ENCODE assay signal across 26 mouse cellular contexts in genomic region chr14:20084335-20084734, GRCm38 (mm10). TPM values are rescaled to one million over a fixed set of nuclear protein-coding genes. Genes with fewer than 3 reads are reported as not detected.
DNase-seq lines count a peak whose midpoint lies in the region; ATAC-seq and TF ChIP-seq lines count a peak whose summit lies in the region.
"Had no signal": no experiment of that assay in that cellular context is flagged by ENCODE, and none has a peak within 500 bp of the region (broad histone marks: within the 10 kb centered on the region; RNA-seq: fewer than 3 reads in every experiment).

No protein-coding gene starts in this region.

- peaks cover 20% of the 10 kb centered on the region for H3K4me1 ChIP-seq in kidney, postnatal 0 days (replicated peaks; ENCODE audit: insufficient read depth, low read length)
- H3K4me1 ChIP-seq in kidney, adult 2 months (ENCODE audit: control insufficient read depth, insufficient read depth, low read length), result peaks cover 15% of the 10 kb centered on the region; the same call in 1 of the 2 replicates
- H3K4me1 ChIP-seq in testis, adult 2 months (ENCODE audit: control insufficient read depth, insufficient read depth, low read length), result peaks cover 3% of the 10 kb centered on the region
- peaks cover 0 to 10% of the 10 kb centered on the region in 2 experiments; a peak in 3 of 4 replicates for H3K4me1 ChIP-seq in MEL (ENCODE audit: control insufficient read depth in 1 of 2, insufficient read depth in 2 of 2, low read length in 2 of 2)

- peak; percentile 19; the same call in 1 of the 2 replicates for TF ChIP-seq CTCF in kidney, postnatal 0 days (IDR thresholded peaks at IDR 0.05; ENCODE audit: low read depth)
- no peak for TF ChIP-seq CTCF in kidney, adult 2 months (conservative IDR thresholded peaks at IDR 0.05; ENCODE audit: insufficient read depth, insufficient read length, low read depth, low read length)
- no peak for TF ChIP-seq CTCF in testis, adult 2 months (IDR thresholded peaks at IDR 0.05; ENCODE audit: control insufficient read depth, insufficient read depth, insufficient replicate concordance, low read depth, low read length)
- no peak for TF ChIP-seq CTCF in MEL (IDR thresholded peaks at IDR 0.05 in 2 of 3, conservative IDR thresholded peaks at IDR 0.05 in 1 of 3; ENCODE audit: control insufficient read depth in 1 of 3, insufficient read depth in 1 of 3, low read depth in 2 of 3, low read length in 3 of 3, poor library complexity in 1 of 3, severe bottlenecking in 1 of 3)

- H3K4me3 ChIP-seq in kidney, postnatal 0 days (replicated peaks; ENCODE audit: low read depth, low read length), result no peak overlapping the region
- H3K4me3 ChIP-seq in kidney, adult 2 months (ENCODE audit: insufficient read depth, low read depth, low read length), result no peak overlapping the region
- H3K4me3 ChIP-seq in testis, adult 2 months (ENCODE audit: control insufficient read depth, low read depth, low read length), result peak overlapping the region; percentile 81
- no peak overlapping the region for H3K4me3 ChIP-seq in MEL (ENCODE audit: control insufficient read depth in 1 of 2, insufficient read depth in 1 of 2, low read depth in 2 of 2, low read length in 2 of 2)
- H3K4me3 ChIP-seq: midbrain, embryonic 12.5 days had no signal

- ATAC-seq in kidney, postnatal 0 days (replicated peaks; ENCODE audit: low FRiP score, low read depth), result no peak
- ATAC-seq: forebrain, embryonic 16.5 days had no signal

- no peaks in the 10 kb centered on the region for H3K27me3 ChIP-seq in kidney, postnatal 0 days (ENCODE audit: insufficient read depth, low read length)
- no peaks in the 10 kb centered on the region for H3K27me3 ChIP-seq in kidney, adult 2 months (replicated peaks; ENCODE audit: control insufficient read depth, insufficient read depth, low read length)
- no peaks in the 10 kb centered on the region for H3K27me3 ChIP-seq in testis, adult 2 months (ENCODE audit: control insufficient read depth, insufficient read depth, low read length)
- H3K27me3 ChIP-seq in MEL (ENCODE audit: control insufficient read depth in 1 of 2, insufficient read depth in 2 of 2, low read length in 2 of 2), result no peaks in the 10 kb centered on the region; a peak in 3 of 4 replicates
- H3K27me3 ChIP-seq: embryonic facial prominence, embryonic 13.5 days; heart, embryonic 13.5 days; midbrain, embryonic 12.5 days had no signal

- no peak for TF ChIP-seq EP300 in MEL (IDR thresholded peaks at IDR 0.05; ENCODE audit: low read depth in 1 of 2, low read length in 2 of 2)

- no peak overlapping the region for H3K9ac ChIP-seq in kidney, postnatal 0 days (ENCODE audit: low read depth, low read length)
- no peak overlapping the region for H3K9ac ChIP-seq in MEL (ENCODE audit: control insufficient read depth, low read depth, low read length, poor library complexity, severe bottlenecking)
- H3K9ac ChIP-seq: liver, embryonic 14.5 days; midbrain, embryonic 12.5 days had no signal

- no peak overlapping the region for H3K4me2 ChIP-seq in kidney, postnatal 0 days (ENCODE audit: low read length)

- no peaks in the 10 kb centered on the region for H3K9me3 ChIP-seq in kidney, postnatal 0 days (replicated peaks; ENCODE audit: low read length)
- no peaks in the 10 kb centered on the region for H3K9me3 ChIP-seq in MEL (replicated peaks; ENCODE audit: insufficient read depth, low read length)
- H3K9me3 ChIP-seq: embryonic facial prominence, embryonic 13.5 days; forebrain, embryonic 10.5 days; heart, embryonic 13.5 days; megakaryocyte, embryonic 14.5 days; midbrain, embryonic 12.5 days had no signal

- H3K79me2 ChIP-seq in MEL (ENCODE audit: control insufficient read depth, insufficient read depth, low read length, poor library complexity), result peaks cover 3% of the 10 kb centered on the region; the same call in 1 of the 2 replicates

- DNase-seq in kidney, postnatal 0 days (ENCODE audit: low spot score), result no peak
- DNase-seq in kidney, adult 2 months, result no peak
- no peak for DNase-seq in testis, postnatal 10 days (ENCODE audit: low spot score)
- peak; percentile 13 for DNase-seq in MEL (ENCODE audit: low read depth, low spot score)
- no peak for DNase-seq in spleen, adult 18-20 months
- DNase-seq in gastrocnemius, postnatal 25 days, result no peak
- no peak for DNase-seq in adrenal gland, adult 8-10 months
- DNase-seq: adrenal gland, postnatal 25 days; B cell, adult 2 months; heart, postnatal 10 days; kidney, adult 18-20 months; kidney, postnatal 10 days; layer of hippocampus, adult 9-11 months; liver; lung, adult 2 months; lung, postnatal 36 days; thymus, adult 18-20 months had no signal

- TF ChIP-seq POLR2A in kidney, adult 2 months (IDR thresholded peaks at IDR 0.05; ENCODE audit: low read depth, low read length), result no peak
- no peak for TF ChIP-seq POLR2A in testis, adult 2 months (IDR thresholded peaks at IDR 0.05; ENCODE audit: control insufficient read depth, low read depth, low read length)
- no peak for TF ChIP-seq POLR2A in MEL (IDR thresholded peaks at IDR 0.05; ENCODE audit: control insufficient read depth in 1 of 2, insufficient read depth in 1 of 2, low read depth in 1 of 2, low read length in 2 of 2, poor library complexity in 1 of 2)

- TF ChIP-seq RAD21 in MEL (IDR thresholded peaks at IDR 0.05; ENCODE audit: low read depth, low read length), result no peak

- H3K27ac ChIP-seq in kidney, postnatal 0 days, result no peak overlapping the region
- no peak overlapping the region for H3K27ac ChIP-seq in kidney, adult 2 months (ENCODE audit: insufficient read depth, low read depth, low read length)
- no peak overlapping the region for H3K27ac ChIP-seq in testis, adult 2 months (ENCODE audit: control insufficient read depth, insufficient read depth, low read depth, low read length)
- H3K27ac ChIP-seq in MEL (ENCODE audit: control insufficient read depth, low read depth, low read length), result no peak overlapping the region
- H3K27ac ChIP-seq: heart, embryonic 13.5 days; hindbrain, embryonic 14.5 days; liver, embryonic 14.5 days; midbrain, embryonic 12.5 days had no signal

- H3K36me3 ChIP-seq in kidney, postnatal 0 days (ENCODE audit: insufficient read depth, low read length), result no peaks in the 10 kb centered on the region
- H3K36me3 ChIP-seq in kidney, adult 2 months (ENCODE audit: control insufficient read depth, insufficient read depth, low read length), result no peaks in the 10 kb centered on the region
- H3K36me3 ChIP-seq in testis, adult 2 months (ENCODE audit: control insufficient read depth, insufficient read depth, low read length), result peaks cover 6% of the 10 kb centered on the region
- H3K36me3 ChIP-seq in MEL (ENCODE audit: control insufficient read depth in 1 of 2, insufficient read depth in 2 of 2, low read length in 2 of 2), result peaks cover 0 to 10% of the 10 kb centered on the region in 2 experiments; a peak in 2 of 4 replicates
- H3K36me3 ChIP-seq: embryonic facial prominence, embryonic 13.5 days; forebrain, embryonic 10.5 days had no signal

TF ChIP-seq in MEL, 35 proteins besides CTCF, POLR2A, EP300 and RAD21:
- no peak for TF ChIP-seq MXI1 (IDR thresholded peaks at IDR 0.05; ENCODE audit: low read depth, low read length)
- no peak for TF ChIP-seq GABPA (IDR thresholded peaks at IDR 0.05; ENCODE audit: low read depth, low read length)
- TF ChIP-seq ETS1 (IDR thresholded peaks at IDR 0.05; ENCODE audit: low read depth, low read length), result no peak
- TF ChIP-seq SIN3A (IDR thresholded peaks at IDR 0.05; ENCODE audit: low read length), result no peak
- TF ChIP-seq MAZ (IDR thresholded peaks at IDR 0.05; ENCODE audit: low read depth, low read length), result no peak
- no peak for TF ChIP-seq MAFK (IDR thresholded peaks at IDR 0.05; ENCODE audit: borderline replicate concordance, low read depth, low read length)
- no peak for TF ChIP-seq MAX (IDR thresholded peaks at IDR 0.05; ENCODE audit: low read length)
- TF ChIP-seq POLR2AphosphoS2 (IDR thresholded peaks at IDR 0.05; ENCODE audit: low read length), result no peak
- TF ChIP-seq MYC (IDR thresholded peaks at IDR 0.05; ENCODE audit: low read depth, low read length), result no peak
- no peak for TF ChIP-seq NRF1 (IDR thresholded peaks at IDR 0.05; ENCODE audit: insufficient read depth, low read depth, low read length, poor library complexity, severe bottlenecking)
- TF ChIP-seq CHD1 (IDR thresholded peaks at IDR 0.05; ENCODE audit: low read depth, low read length), result no peak
- no peak for TF ChIP-seq ELF1 (IDR thresholded peaks at IDR 0.05; ENCODE audit: low read depth, low read length)
- TF ChIP-seq ZMIZ1 (IDR thresholded peaks at IDR 0.05; ENCODE audit: low read depth, low read length), result no peak
- TF ChIP-seq KAT2A (conservative IDR thresholded peaks at IDR 0.05; ENCODE audit: low read depth, low read length), result no peak
- TF ChIP-seq USF1 (IDR thresholded peaks at IDR 0.05; ENCODE audit: low read depth, low read length), result no peak

RNA-seq across cellular contexts. Expression of gene Saysd1, which starts 54.0 kb away (rescaled TPM):
- 18.1 and 19.3 TPM in 2 replicates for polyA plus RNA-seq in kidney, postnatal 0 days (2015; fragmentation: Nextera tagmentation; extraction: Ambion mirVana)
- polyA plus RNA-seq in kidney, adult 2 months (2012; rRNA removed), result 10.8 and 11.4 TPM in 2 replicates
- polyA plus RNA-seq in testis, adult 2 months (2012; rRNA removed), result 220 and 227 TPM in 2 replicates
- 2.0 and 3.2 TPM in 2 replicates for total RNA-seq in MEL (2012; rRNA removed)
- polyA plus RNA-seq in MEL (2012; ENCODE audit: insufficient read depth in 1 of 2, insufficient read length in 2 of 2, low read depth in 1 of 2, low replicate concordance in 2 of 2, missing spikeins in 1 of 2), result 1 to 10 TPM in 1 of 2 experiments, not detected in 1; 4.4 TPM
- 1 to 10 TPM; 2.0 to 3.0 TPM for total RNA-seq in gastrocnemius, postnatal 25 days (2021)
- 1 to 10 TPM; 7.8 to 9.4 (median 9.1) TPM for total RNA-seq in adrenal gland, adult 8-10 months (2022)

Comparison
In these comparisons a context has a peak if more than half of its experiments do, and no peak if none do; other contexts are left out.
1. RNA of gene Saysd1, which starts 54.0 kb away (polyA plus RNA-seq): 220 to 227 TPM in testis, adult 2 months; 18.1 to 19.3 TPM in kidney, postnatal 0 days, 10.8 to 11.4 TPM in kidney, adult 2 months and 4.4 TPM in MEL; every median in the first group is over 10 times any median in the second.